Mouse (Mus musculus): ENCODE measurements at regions not wholly inside any gene's neighbourhood (a gene's known extent, or its start where the extent isn't known, plus 50 kb on each side); places are given as distances from the start of the nearest gene placed in this dataset.

DNA sequence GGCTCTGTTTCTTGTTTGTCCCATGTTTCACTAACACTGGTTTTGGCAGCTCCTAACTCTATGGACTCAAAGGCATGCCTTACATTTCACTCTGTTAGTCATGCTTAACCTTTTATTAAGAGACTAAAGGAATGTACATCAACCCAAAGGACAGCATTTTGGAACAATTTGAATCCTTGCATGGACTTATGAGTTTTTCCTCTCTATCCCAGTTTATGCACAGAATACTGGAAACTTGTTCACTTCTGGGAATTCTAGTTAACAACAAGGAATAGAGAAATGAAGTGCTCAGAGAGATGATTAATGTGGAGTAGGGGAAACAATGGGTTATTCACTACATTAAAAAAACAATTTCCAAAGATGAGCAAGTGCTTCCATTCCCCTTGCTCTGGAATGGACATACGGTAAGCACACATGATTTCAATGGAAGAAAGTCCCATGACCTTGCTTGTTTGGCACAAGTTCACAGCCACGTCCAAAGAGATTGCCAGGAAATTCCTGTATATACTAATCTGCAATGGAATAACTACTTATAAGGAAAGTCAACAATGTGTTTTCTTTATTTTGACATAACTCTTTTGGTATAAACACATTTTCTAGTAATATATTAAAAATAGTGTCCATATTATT is 313.9 kb upstream of the Rasgrp1 start:
- TF ChIP-seq CTCF (IDR thresholded peaks at IDR 0.05; ENCODE audit: low read depth, low read length) (no peak), POLR2A (IDR thresholded peaks at IDR 0.05; ENCODE audit: borderline replicate concordance, low read depth, low read length) (no peak)
